Mouse (Mus musculus) heart, embryonic 11.5 days (tissue): ENCODE measurements at regions not wholly inside any gene's neighbourhood (a gene's known extent, or its start where the extent isn't known, plus 50 kb on each side); places are given as distances from the start of the nearest gene placed in this dataset.

Source experiments
- ATAC-seq: fragments of 200-750 bp; cut with Nextera tagmentation; replicated peaks from 2 replicates; pipeline ENCODE4 v1.8.0; 2017; ENCODE audit warnings: moderate library complexity; ENCODE audit not compliant: insufficient number of reproducible peaks, low FRiP score, low TSS enrichment
- H3K27ac ChIP-seq: fragments of 300-500 bp; sonication (generic); 2 replicates; pipeline ENCODE4 v1.5.1; 2014; ENCODE audit warnings: mild to moderate bottlenecking, low read depth, low read length
- H3K27me3 ChIP-seq: fragments of 300-500 bp; sonication (generic); 2 replicates; pipeline ENCODE4 v1.6.1; 2014; ENCODE audit warnings: mild to moderate bottlenecking, low read length, mixed read lengths; ENCODE audit not compliant: control insufficient read depth, insufficient read depth
- H3K36me3 ChIP-seq: fragments of 300-500 bp; sonication (generic); 2 replicates; pipeline ENCODE4 v1.6.1; 2014; ENCODE audit warnings: mild to moderate bottlenecking, low read length, moderate library complexity, mixed read lengths; ENCODE audit not compliant: control insufficient read depth, insufficient read depth
- H3K4me1 ChIP-seq: fragments of 300-500 bp; sonication (generic); 2 replicates; pipeline ENCODE4 v1.6.1; 2014; ENCODE audit warnings: low read length; ENCODE audit not compliant: control insufficient read depth, insufficient read depth
- H3K4me2 ChIP-seq: fragments of 300-500 bp; sonication (generic); 2 replicates; pipeline ENCODE4 v1.6.1; 2014; ENCODE audit warnings: mild to moderate bottlenecking, moderate library complexity
- H3K4me3 ChIP-seq: fragments of 300-500 bp; sonication (generic); 2 replicates; pipeline ENCODE4 v1.5.1; 2014; ENCODE audit warnings: low read depth, low read length
- H3K9ac ChIP-seq: fragments of 300-500 bp; sonication (generic); 2 replicates; pipeline ENCODE4 v1.6.1; 2014; ENCODE audit warnings: mild to moderate bottlenecking, low read depth, low read length, moderate library complexity
- H3K9me3 ChIP-seq: fragments of 300-500 bp; sonication (generic); replicated peaks from 2 replicates; pipeline ENCODE4 v1.6.1; 2016; ENCODE audit warnings: low read length; ENCODE audit not compliant: control insufficient read depth
- WGBS: fragments of 180-500 bp; shearing (Covaris S2); extraction: QIAGEN DNeasy Blood & Tissue Kit; methylation state at CpG from one replicate; pipeline ENCODE4 v1.1.7; 2014; ENCODE audit not compliant: insufficient replicate concordance; 5-methylcytosine and 5-hydroxymethylcytosine counted together

DNA sequence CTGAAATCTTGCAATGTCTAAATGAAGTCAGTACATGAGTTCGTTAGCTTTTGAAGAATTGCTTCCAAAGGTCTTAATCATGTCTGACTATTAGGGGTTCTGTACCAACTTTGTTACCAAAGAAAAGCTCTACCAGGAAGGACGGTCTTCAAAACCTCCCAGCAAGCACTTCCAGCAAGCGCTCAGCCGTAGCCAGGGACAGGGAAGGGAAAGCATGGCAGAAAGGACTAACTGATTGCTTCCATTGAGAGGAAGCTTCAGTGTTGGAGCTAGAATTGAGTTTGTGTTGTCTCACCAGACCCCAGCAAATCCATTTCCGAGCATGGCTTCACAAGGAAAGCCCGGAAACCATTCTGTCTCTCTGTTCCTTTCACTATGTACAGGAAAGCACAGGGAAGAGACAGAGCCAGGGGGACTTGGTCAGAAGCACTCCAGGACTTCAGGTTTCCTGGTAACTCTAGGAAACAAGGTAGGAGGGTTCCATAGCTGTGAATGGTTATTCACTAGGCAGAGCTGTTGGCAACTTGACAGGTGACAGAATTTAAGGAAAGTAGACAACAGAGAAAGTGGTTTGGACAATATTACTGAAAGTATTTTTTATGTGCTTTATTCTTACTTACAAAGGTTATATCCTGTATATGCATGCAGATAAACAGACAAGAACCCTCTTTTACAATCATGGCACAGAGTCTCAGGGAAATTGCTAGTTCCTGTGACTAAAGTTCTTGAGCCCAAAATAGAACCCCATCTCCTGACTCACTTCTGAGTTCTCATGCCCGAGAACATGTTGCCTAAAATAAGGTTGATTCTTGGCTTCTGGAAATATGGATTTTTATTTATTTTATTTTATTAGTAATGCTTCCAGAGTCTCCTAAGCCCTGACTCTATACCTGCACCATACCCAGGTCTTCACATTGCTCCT, 151.5 kb upstream of the Dnajc19 start:
- no peak overlapping the region for H3K9ac ChIP-seq
- H3K4me1 ChIP-seq: no peaks in the 10 kb centered on the region
- H3K9me3 ChIP-seq: no peaks in the 10 kb centered on the region
- no peak overlapping the region for H3K4me3 ChIP-seq
- H3K27ac ChIP-seq: no peak overlapping the region
- H3K27me3 ChIP-seq: no peaks in the 10 kb centered on the region
- WGBS: 79% methylated on average over 7 of the region's 7 CpGs
- H3K4me2 ChIP-seq: no peak overlapping the region
- H3K36me3 ChIP-seq: no peaks in the 10 kb centered on the region
- ATAC-seq: no peak

GRCm38 (mm10) chr3:34231593-34232328, 150.6 kb upstream of the Dnajc19 start:
- Histone ChIP-seq H3K4me1 (no peaks in the 10 kb centered on the region), H3K9me3 (no peaks in the 10 kb centered on the region), H3K9ac (no peak overlapping the region), H3K4me3 (no peak overlapping the region), H3K36me3 (no peaks in the 10 kb centered on the region), H3K4me2 (no peak overlapping the region), H3K27ac (no peak overlapping the region), H3K27me3 (no peaks in the 10 kb centered on the region)
- WGBS: 58% methylated on average over 9 of the region's 9 CpGs
- ATAC-seq: no peak

DNA sequence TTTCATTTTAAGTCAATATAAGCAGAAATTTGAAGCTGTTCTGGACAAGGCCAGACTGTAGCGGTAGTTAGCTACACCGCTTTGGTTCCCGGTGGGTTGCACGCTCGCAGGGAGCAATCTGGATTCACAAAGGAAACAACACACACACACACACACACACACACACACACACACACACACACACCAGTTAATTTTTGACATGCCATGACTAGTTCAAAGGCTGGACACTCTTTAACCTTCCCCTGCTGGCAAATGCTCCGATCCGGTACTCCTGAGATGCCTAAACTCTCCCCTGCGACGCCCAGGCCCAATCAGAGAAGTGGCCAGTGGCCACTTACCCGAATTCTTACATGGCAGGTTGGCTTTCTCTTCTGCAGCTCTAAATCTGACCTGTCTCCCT, 141.2 kb upstream of the Dnajc19 start:
- Histone ChIP-seq H3K4me1 (no peaks in the 10 kb centered on the region), H3K27ac (no peak overlapping the region), H3K27me3 (no peaks in the 10 kb centered on the region), H3K9ac (no peak overlapping the region), H3K4me3 (no peak overlapping the region), H3K4me2 (no peak overlapping the region), H3K9me3 (0 out of 2 replicates have a peak, but pooled peaks cover 3% of the 10 kb centered on the region), H3K36me3 (no peaks in the 10 kb centered on the region)
- no peak for ATAC-seq
- 86% methylated on average over 10 of the region's 10 CpGs for WGBS

DNA sequence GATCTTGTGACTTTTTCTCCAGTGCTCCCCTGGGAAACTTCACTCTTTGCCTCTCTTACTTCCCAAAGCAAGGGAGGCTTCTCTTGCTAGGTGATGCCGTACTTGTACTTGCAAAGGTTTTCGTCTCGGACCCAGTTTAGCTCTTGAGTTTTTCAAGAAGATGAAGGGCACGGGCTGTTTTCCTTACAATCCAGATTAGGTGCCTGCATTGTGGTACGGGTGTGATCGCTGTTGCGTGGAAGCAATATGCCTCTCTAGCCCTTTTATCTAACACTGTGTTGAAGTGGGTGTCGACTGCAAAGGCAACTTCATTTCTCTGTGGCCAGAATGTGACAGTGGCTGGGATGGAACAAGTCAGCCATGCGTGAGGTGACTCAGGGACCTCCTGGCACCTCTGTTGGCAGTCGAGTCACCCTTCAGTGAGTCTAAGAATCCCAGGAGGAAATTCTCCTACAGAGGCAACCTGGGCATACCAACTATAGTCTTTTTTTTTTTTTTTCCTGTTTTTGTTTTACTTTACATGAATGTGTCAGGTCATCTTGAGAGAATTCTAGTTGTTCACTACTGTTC, 138.7 kb upstream of the Dnajc19 start:
- ATAC-seq: no peak
- no peak overlapping the region for H3K4me2 ChIP-seq
- no peak overlapping the region for H3K4me3 ChIP-seq
- no peaks in the 10 kb centered on the region for H3K4me1 ChIP-seq
- no peaks in the 10 kb centered on the region for H3K27me3 ChIP-seq
- H3K36me3 ChIP-seq: no peaks in the 10 kb centered on the region
- H3K9ac ChIP-seq: no peak overlapping the region
- 58% methylated on average over 10 of the region's 10 CpGs for WGBS
- no peak overlapping the region for H3K27ac ChIP-seq
- H3K9me3 ChIP-seq: 0 out of 2 replicates have a peak, but pooled peaks cover 3% of the 10 kb centered on the region

DNA sequence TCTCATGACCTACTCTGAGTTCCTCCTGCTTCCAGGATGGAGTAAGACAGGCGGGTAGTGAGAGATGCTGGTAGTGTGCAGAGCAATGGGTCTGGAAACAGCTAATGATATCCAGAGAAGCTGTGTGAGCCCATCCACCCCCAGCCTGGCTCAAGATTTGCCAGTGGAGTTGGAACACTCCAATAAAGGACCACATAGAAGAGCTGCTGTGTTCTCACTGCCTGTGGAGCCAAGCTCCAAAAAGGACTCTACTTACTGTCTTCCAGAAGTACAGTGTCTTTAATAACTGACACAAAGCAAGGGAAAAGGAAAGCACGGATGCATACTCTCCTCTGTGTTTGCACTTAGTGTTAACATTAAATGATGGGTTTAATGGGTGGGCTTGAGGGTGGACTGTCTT, 138.0 kb upstream of the Dnajc19 start:
- Histone ChIP-seq H3K4me3 (no peak overlapping the region), H3K27me3 (no peaks in the 10 kb centered on the region), H3K9me3 (0 out of 2 replicates have a peak, but pooled peaks cover 3% of the 10 kb centered on the region), H3K4me1 (no peaks in the 10 kb centered on the region), H3K9ac (no peak overlapping the region), H3K27ac (no peak overlapping the region), H3K36me3 (no peaks in the 10 kb centered on the region), H3K4me2 (no peak overlapping the region)
- ATAC-seq: no peak
- WGBS: 79% methylated on average over 2 of the region's 2 CpGs

DNA sequence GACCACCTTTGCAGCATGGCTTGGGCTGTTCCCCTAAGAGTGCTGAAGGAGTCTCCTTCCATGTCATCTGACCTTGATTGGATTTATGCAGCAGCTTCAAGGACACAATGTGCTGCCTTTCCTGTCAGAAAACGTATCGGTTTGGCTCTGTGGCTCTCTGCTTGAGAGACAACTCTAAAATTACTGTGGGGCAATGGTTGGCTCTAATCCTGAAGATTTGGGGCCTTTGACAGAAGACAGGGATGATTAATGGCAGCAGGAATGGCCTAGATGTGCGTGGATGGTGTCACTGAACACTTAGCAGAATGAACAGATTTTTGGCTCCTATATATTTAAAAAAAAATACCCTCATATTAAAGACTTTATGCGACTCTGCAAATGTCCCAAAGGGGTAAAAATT, 136.8 kb upstream of the Dnajc19 start:
- no peak overlapping the region for H3K9ac ChIP-seq
- H3K9me3 ChIP-seq: no peaks in the 10 kb centered on the region
- no peaks in the 10 kb centered on the region for H3K27me3 ChIP-seq
- H3K36me3 ChIP-seq: no peaks in the 10 kb centered on the region
- H3K4me3 ChIP-seq: no peak overlapping the region
- 80% methylated on average over 4 of the region's 4 CpGs for WGBS
- H3K4me2 ChIP-seq: no peak overlapping the region
- no peak for ATAC-seq
- no peaks in the 10 kb centered on the region for H3K4me1 ChIP-seq
- H3K27ac ChIP-seq: no peak overlapping the region

GRCm38 (mm10) chr3:34214233-34214632, 133.1 kb upstream of the Dnajc19 start:
- no peak overlapping the region for H3K4me2 ChIP-seq
- WGBS: 82% methylated on average over 6 of the region's 6 CpGs
- ATAC-seq: no peak

DNA sequence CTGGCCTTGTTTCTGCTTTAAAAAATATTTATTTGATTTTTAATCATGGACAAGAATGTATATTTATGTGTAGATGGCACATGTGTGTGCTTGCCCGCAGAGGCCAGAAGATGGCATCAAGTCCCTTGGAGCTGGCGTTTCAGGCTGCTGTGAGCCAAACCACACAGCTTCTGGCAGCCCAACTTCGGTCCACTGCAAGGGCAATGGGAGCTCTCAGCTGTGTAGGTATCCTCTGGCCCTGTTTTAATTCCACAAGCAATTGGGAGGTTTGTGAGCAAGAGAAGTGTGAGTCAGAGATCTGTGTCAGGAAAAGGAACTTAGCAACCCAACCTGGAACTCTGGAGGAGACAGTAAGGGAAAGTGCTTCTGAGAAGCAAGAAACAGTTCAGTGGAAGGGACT, 125.3 kb upstream of the Dnajc19 start:
- Histone ChIP-seq H3K27me3 (no peaks in the 10 kb centered on the region), H3K4me3 (no peak overlapping the region), H3K27ac (no peak overlapping the region), H3K9me3 (no peaks in the 10 kb centered on the region), H3K9ac (no peak overlapping the region), H3K36me3 (no peaks in the 10 kb centered on the region), H3K4me1 (no peaks in the 10 kb centered on the region), H3K4me2 (no peak overlapping the region)
- ATAC-seq: no peak
- 83% methylated on average over 3 of the region's 3 CpGs for WGBS

More at GRCm38 (mm10) chr3:34214233-34214632, 133.1 kb upstream of the Dnajc19 start:
- no peaks in the 10 kb centered on the region for H3K4me1 ChIP-seq
- no peaks in the 10 kb centered on the region for H3K9me3 ChIP-seq
- H3K27ac ChIP-seq: no peak overlapping the region
- no peaks in the 10 kb centered on the region for H3K27me3 ChIP-seq
- H3K4me3 ChIP-seq: no peak overlapping the region
- no peak overlapping the region for H3K9ac ChIP-seq
- no peaks in the 10 kb centered on the region for H3K36me3 ChIP-seq
